Mouse (Mus musculus): ENCODE results near the gene Ttc1. TPM values are rescaled to one million over a fixed set of nuclear protein-coding genes. Genes with fewer than 3 reads are reported as not detected.
A peak's percentile ranks its signal among the peaks of the same experiment; 100 is the strongest.

Ttc1 gene
- polyA plus RNA-seq (2015; fragmentation: Nextera tagmentation; extraction: Ambion mirVana), result 69.4 and 70.1 TPM in 2 replicates

DNA sequence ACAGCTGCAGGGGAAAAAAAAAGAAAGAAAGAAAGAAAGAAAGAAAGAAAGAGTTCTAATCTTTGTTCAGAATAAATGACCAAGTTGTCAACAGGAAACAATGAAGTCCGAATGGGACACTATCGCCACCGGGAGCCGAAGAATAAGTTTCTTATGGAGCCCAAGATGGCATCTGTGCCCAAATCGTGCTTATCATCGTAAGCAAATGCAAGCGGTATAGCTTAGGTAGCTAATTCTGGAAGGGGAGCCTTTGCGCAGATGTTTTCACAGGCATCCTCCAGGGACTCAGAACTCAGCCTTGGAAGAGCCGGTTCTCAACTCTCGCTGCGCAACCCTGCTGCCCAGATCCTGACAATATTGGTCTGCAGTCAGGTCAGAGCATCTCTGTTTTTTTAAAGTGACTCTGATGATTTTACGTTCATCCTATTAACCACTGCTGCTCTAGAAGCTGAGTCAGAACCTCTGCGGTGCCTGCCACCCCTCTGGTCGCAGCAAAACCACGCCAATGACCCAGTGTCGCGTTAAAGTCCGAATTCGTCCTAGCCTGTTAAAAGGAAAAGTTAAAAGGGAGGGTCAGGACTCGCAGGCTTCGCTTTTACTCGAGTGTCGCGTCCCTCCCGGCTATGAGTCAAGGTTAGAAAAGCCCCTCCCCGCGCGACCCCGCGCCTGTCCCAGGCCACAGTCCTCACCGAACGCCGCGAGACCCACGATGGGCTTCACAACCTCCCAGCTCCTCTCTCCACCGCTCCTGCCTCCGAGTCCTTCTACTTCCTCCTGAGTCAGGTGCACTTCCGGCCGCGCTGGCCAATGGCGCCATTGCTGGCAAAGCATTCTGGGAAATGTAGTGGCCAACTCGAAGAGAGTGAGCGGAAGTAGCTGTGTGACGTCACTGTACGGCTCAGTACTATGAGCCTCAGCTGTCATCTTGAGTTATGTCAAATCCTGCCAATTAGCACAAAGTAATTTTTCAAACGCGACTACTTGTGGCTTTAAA, at the start of gene Ttc1:
Gene Ttc1 (minus strand): TSS at position 776 of the 994 bp plus-strand sequence.
- peak; percentile 99 for ATAC-seq
- 3% methylated on average over 47 of the region's 47 CpGs for WGBS
- H3K9me3 ChIP-seq (ENCODE audit: control insufficient read depth, low read length), result no peaks in the 10 kb centered on the region
- peaks cover 8% of the 10 kb centered on the region for H3K4me1 ChIP-seq (ENCODE audit: control insufficient read depth, insufficient read depth, low read depth, low read length)
- H3K36me3 ChIP-seq (ENCODE audit: control insufficient read depth, insufficient read depth, low read length), result peaks cover 21% of the 10 kb centered on the region
- peak within 1 kb of the TSS; percentile 83 for H3K4me2 ChIP-seq (ENCODE audit: low read length)
- 0 out of 2 replicates have a peak, but pooled peaks cover 2% of the 10 kb centered on the region for H3K27me3 ChIP-seq (replicated peaks; ENCODE audit: control insufficient read depth, insufficient read depth, low read length)
- peak within 1 kb of the TSS; percentile 63 for H3K9ac ChIP-seq (ENCODE audit: low read depth, low read length)
- peak within 1 kb of the TSS; percentile 52 for H3K4me3 ChIP-seq (ENCODE audit: low read length)
- peak within 1 kb of the TSS; percentile 1 for H3K27ac ChIP-seq (ENCODE audit: low read depth, low read length)

DNA sequence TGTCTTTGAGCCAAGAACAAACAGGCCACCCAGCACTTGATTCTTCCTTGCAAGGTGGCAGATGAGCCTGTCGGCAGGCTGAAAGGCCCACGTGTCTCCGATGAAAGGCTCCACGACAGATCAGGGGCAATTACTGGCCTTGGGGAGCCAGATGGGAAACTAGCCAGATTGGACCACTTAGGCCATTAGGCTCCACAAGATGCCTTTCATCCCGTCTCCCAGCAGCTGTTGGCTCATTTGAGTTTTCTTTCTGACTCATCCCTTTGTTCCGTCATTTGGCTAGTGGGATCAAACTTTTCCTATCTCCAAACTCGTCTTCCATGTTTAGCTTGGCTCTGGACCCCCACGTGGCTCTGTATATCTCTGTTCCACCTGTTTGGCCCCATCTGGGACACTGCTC, 48.2 kb upstream of the Ttc1 start:
- H3K36me3 ChIP-seq (ENCODE audit: control insufficient read depth, insufficient read depth, low read length), result no peaks in the 10 kb centered on the region
- no peak overlapping the region for H3K27ac ChIP-seq (ENCODE audit: low read depth, low read length)
- ATAC-seq, result no peak
- H3K4me2 ChIP-seq (ENCODE audit: low read length), result no peak overlapping the region
- no peaks in the 10 kb centered on the region for H3K9me3 ChIP-seq (ENCODE audit: control insufficient read depth, low read length)
- H3K9ac ChIP-seq (ENCODE audit: low read depth, low read length), result no peak overlapping the region
- H3K4me1 ChIP-seq (ENCODE audit: control insufficient read depth, insufficient read depth, low read depth, low read length), result no peaks in the 10 kb centered on the region
- no peaks in the 10 kb centered on the region for H3K27me3 ChIP-seq (replicated peaks; ENCODE audit: control insufficient read depth, insufficient read depth, low read length)
- WGBS, result 61% methylated on average over 8 of the region's 8 CpGs
- H3K4me3 ChIP-seq (ENCODE audit: low read length), result no peak overlapping the region

DNA sequence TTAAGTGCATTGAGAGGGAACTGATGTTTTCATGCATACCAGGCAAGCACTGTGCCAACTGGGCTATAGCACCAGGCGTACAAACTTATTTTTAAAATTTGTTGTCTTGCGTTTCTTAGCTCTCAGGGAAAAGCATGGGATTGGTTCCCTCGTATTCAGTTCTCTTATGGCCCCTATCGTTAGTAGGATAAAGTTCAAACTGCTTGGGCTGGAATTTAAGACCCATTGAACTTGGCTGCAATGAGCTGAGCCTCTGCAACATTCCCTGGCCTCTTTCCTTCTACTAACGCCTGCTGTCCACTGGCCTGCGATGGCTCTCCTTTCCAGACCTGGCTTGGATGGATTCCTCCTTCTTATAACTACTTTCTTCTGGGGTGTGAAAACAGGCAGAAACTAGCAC, 42.6 kb upstream of the Ttc1 start:
- ATAC-seq, result no peak
- Histone ChIP-seq H3K36me3 (ENCODE audit: control insufficient read depth, insufficient read depth, low read length) (no peaks in the 10 kb centered on the region), H3K27me3 (replicated peaks; ENCODE audit: control insufficient read depth, insufficient read depth, low read length) (no peaks in the 10 kb centered on the region), H3K9me3 (ENCODE audit: control insufficient read depth, low read length) (no peaks in the 10 kb centered on the region), H3K27ac (ENCODE audit: low read depth, low read length) (no peak overlapping the region), H3K9ac (ENCODE audit: low read depth, low read length) (no peak overlapping the region), H3K4me2 (ENCODE audit: low read length) (no peak overlapping the region), H3K4me1 (ENCODE audit: control insufficient read depth, insufficient read depth, low read depth, low read length) (no peaks in the 10 kb centered on the region), H3K4me3 (ENCODE audit: low read length) (no peak overlapping the region)
- WGBS, result 87% methylated on average over 6 of the region's 6 CpGs

DNA sequence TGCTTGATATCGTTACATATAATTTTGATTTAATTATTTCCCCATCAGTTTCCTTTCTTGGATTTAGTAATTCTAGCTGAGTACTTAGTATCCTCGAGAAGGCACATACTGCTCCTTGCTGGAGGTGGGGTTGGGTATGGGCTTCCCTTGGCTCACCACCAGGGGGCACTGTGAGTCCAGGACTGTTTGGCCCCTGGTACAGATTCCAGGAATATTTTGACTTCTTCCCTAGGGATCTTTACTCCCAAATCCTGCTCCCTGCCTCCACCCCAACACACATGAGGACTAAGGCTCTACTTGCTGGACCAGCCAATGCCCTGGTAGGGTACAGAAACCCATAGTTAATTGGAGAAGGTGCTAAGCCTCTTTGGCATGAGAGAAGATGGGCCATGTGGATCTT, 36.0 kb upstream of the Ttc1 start:
- H3K27ac ChIP-seq (ENCODE audit: low read depth, low read length), result no peak overlapping the region
- no peak overlapping the region for H3K4me3 ChIP-seq (ENCODE audit: low read length)
- no peak overlapping the region for H3K4me2 ChIP-seq (ENCODE audit: low read length)
- ATAC-seq, result no peak
- no peaks in the 10 kb centered on the region for H3K36me3 ChIP-seq (ENCODE audit: control insufficient read depth, insufficient read depth, low read length)
- H3K9me3 ChIP-seq (ENCODE audit: control insufficient read depth, low read length), result no peaks in the 10 kb centered on the region
- no peaks in the 10 kb centered on the region for H3K27me3 ChIP-seq (replicated peaks; ENCODE audit: control insufficient read depth, insufficient read depth, low read length)
- no peak overlapping the region for H3K9ac ChIP-seq (ENCODE audit: low read depth, low read length)
- WGBS, result 20% methylated on average over 2 of the region's 2 CpGs
- H3K4me1 ChIP-seq (ENCODE audit: control insufficient read depth, insufficient read depth, low read depth, low read length), result no peaks in the 10 kb centered on the region

DNA sequence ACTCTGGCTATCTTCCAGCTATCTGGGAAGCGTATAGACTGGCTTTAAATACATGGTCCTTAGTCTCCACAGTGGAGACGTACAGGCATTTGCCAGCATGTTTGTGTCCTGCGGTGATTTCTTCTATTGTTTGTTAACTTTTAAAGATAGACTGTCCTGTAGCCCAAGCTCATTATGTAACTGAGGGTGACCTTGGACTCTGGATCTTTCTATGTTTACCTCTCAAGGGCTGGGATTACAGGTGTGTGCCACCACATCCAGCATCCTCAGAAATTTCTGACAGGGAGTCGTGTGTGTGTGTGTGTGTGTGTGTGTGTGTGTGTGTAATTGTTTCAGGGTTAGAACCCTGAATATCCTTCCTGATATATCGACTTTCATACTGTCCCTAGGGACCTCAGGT, 35.3 kb upstream of the Ttc1 start:
- Histone ChIP-seq H3K9ac (ENCODE audit: low read depth, low read length) (no peak overlapping the region), H3K4me2 (ENCODE audit: low read length) (no peak overlapping the region), H3K27me3 (replicated peaks; ENCODE audit: control insufficient read depth, insufficient read depth, low read length) (no peaks in the 10 kb centered on the region), H3K4me1 (ENCODE audit: control insufficient read depth, insufficient read depth, low read depth, low read length) (no peaks in the 10 kb centered on the region), H3K4me3 (ENCODE audit: low read length) (no peak overlapping the region), H3K36me3 (ENCODE audit: control insufficient read depth, insufficient read depth, low read length) (no peaks in the 10 kb centered on the region), H3K27ac (ENCODE audit: low read depth, low read length) (no peak overlapping the region), H3K9me3 (ENCODE audit: control insufficient read depth, low read length) (no peaks in the 10 kb centered on the region)
- ATAC-seq, result no peak
- 67% methylated on average over 5 of the region's 5 CpGs for WGBS

DNA sequence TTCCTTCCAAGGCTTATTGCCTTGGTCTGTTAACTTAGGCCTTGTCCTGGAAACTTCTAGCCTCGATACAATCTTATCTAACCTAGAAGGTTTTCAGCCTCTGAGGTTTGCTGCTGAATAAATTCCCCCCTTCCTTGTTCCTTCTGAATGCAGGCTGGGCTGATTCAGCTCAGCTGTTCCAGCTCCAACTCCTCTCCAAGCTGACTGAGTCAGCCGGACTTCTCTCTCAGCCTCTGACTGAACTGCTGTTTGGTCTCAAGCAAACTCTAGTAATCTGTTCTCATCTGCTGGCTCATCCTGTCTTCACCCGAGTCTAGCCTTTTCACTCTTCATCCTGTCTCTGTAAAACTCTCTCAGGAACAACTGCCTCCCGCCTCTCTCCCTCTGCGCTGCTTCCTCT, 31.7 kb upstream of the Ttc1 start:
- no peak for ATAC-seq

DNA sequence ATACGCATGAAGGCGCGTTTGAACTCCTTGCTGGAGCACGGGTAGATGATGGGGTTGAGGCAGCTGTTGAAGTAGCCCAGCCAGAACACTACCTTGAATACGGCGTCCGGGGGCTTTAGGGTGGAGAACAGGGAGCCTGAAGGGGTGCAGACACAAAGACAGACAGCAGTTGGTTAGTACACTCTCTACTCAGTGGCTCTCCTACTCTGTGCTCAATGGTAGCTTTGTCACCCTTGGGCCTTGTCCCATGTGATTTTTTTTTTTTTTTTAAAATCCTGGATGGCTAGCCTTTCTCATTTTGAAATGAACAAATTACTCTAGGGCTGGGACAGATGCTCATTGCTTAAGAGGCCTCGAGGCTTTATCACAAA, 28.5 kb upstream of the Ttc1 start:
- Histone ChIP-seq H3K27ac (ENCODE audit: low read depth, low read length) (no peak overlapping the region), H3K9ac (ENCODE audit: low read depth, low read length) (peak overlapping the region; percentile 50), H3K27me3 (replicated peaks; ENCODE audit: control insufficient read depth, insufficient read depth, low read length) (peaks cover 3% of the 10 kb centered on the region), H3K9me3 (ENCODE audit: control insufficient read depth, low read length) (no peaks in the 10 kb centered on the region), H3K36me3 (ENCODE audit: control insufficient read depth, insufficient read depth, low read length) (no peaks in the 10 kb centered on the region), H3K4me1 (ENCODE audit: control insufficient read depth, insufficient read depth, low read depth, low read length) (peaks cover 6% of the 10 kb centered on the region; the same call in 1 of the 2 replicates), H3K4me3 (ENCODE audit: low read length) (peak overlapping the region; percentile 43), H3K4me2 (ENCODE audit: low read length) (peak overlapping the region; percentile 63)
- WGBS, result 32% methylated on average over 8 of the region's 8 CpGs
- 0 out of 2 replicates have a peak, but pooled peaks have one; percentile 17 for ATAC-seq

More for the DNA sequence above, 31.7 kb upstream of the Ttc1 start:
- 76% methylated on average over 5 of the region's 5 CpGs for WGBS
- Histone ChIP-seq H3K27me3 (replicated peaks; ENCODE audit: control insufficient read depth, insufficient read depth, low read length) (peaks cover 3% of the 10 kb centered on the region; the same call in 1 of the 2 replicates), H3K36me3 (ENCODE audit: control insufficient read depth, insufficient read depth, low read length) (no peaks in the 10 kb centered on the region), H3K9me3 (ENCODE audit: control insufficient read depth, low read length) (no peaks in the 10 kb centered on the region), H3K4me1 (ENCODE audit: control insufficient read depth, insufficient read depth, low read depth, low read length) (peaks cover 6% of the 10 kb centered on the region; the same call in 1 of the 2 replicates), H3K9ac (ENCODE audit: low read depth, low read length) (no peak overlapping the region), H3K4me2 (ENCODE audit: low read length) (no peak overlapping the region), H3K27ac (ENCODE audit: low read depth, low read length) (no peak overlapping the region), H3K4me3 (ENCODE audit: low read length) (no peak overlapping the region)

DNA sequence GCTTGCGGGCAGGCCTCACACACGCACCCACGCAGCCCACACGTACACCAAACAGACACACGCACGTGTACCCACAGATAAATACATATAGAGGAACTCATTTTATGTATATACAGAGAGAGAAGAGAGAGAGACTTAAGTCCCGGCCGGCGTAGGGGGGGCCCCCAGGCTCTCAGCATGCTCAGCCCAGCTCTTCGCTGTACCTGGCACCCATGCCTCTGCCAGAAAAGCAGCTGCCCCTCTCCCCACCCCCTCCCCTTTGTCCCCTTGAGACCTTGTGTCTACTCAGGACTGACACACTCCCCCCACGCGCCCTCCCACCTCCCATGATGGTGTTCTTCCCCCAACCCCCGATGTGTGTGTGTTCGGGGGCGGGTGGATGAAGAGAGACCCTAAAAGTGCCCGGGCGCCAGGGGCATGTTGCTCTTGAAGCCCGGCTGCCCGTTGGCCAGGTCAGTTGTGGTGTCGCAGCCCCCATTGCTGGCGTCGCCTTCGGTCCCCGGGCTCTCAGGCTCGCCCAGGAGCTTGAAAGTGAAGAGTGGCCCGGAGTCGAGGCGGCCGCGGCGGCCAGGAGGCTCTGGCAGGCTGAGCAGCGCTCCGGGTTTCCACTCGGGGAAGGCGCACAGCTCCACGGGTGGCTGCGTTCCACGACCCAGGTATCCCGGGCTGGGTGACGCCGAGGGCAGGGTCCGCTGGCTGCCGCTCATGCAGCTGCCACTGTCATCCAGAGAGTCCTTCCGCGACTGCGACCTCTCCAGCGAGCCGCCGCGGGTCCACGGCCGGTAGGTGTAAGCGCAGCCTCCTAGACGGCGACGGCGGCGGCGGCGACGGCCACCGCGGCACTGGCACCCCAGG, 27.9 kb upstream of the Ttc1 start:
- Histone ChIP-seq H3K9ac (ENCODE audit: low read depth, low read length) (peak overlapping the region; percentile 50), H3K4me2 (ENCODE audit: low read length) (peak overlapping the region; percentile 63), H3K27me3 (replicated peaks; ENCODE audit: control insufficient read depth, insufficient read depth, low read length) (peaks cover 3% of the 10 kb centered on the region), H3K4me1 (ENCODE audit: control insufficient read depth, insufficient read depth, low read depth, low read length) (peaks cover 6% of the 10 kb centered on the region; the same call in 1 of the 2 replicates), H3K9me3 (ENCODE audit: control insufficient read depth, low read length) (no peaks in the 10 kb centered on the region), H3K36me3 (ENCODE audit: control insufficient read depth, insufficient read depth, low read length) (no peaks in the 10 kb centered on the region), H3K4me3 (ENCODE audit: low read length) (peak overlapping the region; percentile 43), H3K27ac (ENCODE audit: low read depth, low read length) (no peak overlapping the region)
- 14% methylated on average over 63 of the region's 63 CpGs for WGBS
- peak; percentile 63 for ATAC-seq

DNA sequence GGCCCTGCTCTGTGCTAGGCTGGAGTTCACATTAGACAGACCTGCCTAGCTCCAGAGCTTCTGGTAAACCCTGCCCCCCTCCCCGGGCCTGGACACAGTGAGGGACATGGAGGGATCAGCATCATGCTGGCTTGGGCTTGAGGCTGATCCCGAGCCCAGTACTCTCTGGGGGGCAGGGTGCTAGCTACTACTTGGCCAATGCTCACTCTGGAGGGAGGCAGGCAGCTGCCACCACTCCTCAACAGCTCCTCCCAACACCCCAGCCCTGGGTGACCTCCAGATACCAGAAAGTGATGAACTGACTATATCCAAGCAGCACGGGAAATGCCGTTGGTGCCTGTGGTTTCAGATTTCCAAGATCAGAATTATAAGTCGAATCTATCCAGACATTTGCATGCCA, 25.9 kb upstream of the Ttc1 start:
- WGBS, result 58% methylated on average over 5 of the region's 5 CpGs
- Histone ChIP-seq H3K4me2 (ENCODE audit: low read length) (no peak overlapping the region), H3K27me3 (replicated peaks; ENCODE audit: control insufficient read depth, insufficient read depth, low read length) (peaks cover 3% of the 10 kb centered on the region), H3K9ac (ENCODE audit: low read depth, low read length) (no peak overlapping the region), H3K4me3 (ENCODE audit: low read length) (no peak overlapping the region), H3K9me3 (ENCODE audit: control insufficient read depth, low read length) (no peaks in the 10 kb centered on the region), H3K36me3 (ENCODE audit: control insufficient read depth, insufficient read depth, low read length) (no peaks in the 10 kb centered on the region), H3K27ac (ENCODE audit: low read depth, low read length) (no peak overlapping the region), H3K4me1 (ENCODE audit: control insufficient read depth, insufficient read depth, low read depth, low read length) (peaks cover 6% of the 10 kb centered on the region; the same call in 1 of the 2 replicates)
- no peak for ATAC-seq
